Mouse (Mus musculus): Measurements from ENCODE around the gene Ppp1r12c. TPM values are rescaled to one million over a fixed set of nuclear protein-coding genes. Genes with fewer than 3 reads are reported as not detected.

Ppp1r12c gene
- total and polyA plus RNA-seq, 3 experiments = 64.2 to 153 TPM; not detected in 1

DNA sequence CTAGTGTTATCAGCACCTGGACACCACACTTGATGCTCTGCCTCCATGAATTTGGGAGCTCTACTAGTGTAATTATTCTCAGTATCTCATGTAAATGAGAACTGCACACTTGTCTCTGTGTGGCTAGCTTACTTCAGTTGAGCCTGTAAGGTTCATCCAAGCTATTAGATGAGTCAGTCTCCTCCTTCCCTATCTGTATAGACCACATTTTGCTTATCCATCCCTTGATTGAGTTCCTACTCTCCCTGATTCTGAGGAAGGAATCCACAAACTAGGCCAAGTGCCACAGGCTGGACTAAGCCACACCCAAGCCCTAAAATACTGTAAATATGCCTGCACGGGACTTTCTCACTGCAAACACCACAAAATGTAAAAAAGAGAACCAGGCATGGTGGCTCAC, 7.5 kb downstream of the Ppp1r12c start (continued):
- no peak for TF ChIP-seq MXI1 (IDR thresholded peaks at IDR 0.05; ENCODE audit: low read depth, low read length)

DNA sequence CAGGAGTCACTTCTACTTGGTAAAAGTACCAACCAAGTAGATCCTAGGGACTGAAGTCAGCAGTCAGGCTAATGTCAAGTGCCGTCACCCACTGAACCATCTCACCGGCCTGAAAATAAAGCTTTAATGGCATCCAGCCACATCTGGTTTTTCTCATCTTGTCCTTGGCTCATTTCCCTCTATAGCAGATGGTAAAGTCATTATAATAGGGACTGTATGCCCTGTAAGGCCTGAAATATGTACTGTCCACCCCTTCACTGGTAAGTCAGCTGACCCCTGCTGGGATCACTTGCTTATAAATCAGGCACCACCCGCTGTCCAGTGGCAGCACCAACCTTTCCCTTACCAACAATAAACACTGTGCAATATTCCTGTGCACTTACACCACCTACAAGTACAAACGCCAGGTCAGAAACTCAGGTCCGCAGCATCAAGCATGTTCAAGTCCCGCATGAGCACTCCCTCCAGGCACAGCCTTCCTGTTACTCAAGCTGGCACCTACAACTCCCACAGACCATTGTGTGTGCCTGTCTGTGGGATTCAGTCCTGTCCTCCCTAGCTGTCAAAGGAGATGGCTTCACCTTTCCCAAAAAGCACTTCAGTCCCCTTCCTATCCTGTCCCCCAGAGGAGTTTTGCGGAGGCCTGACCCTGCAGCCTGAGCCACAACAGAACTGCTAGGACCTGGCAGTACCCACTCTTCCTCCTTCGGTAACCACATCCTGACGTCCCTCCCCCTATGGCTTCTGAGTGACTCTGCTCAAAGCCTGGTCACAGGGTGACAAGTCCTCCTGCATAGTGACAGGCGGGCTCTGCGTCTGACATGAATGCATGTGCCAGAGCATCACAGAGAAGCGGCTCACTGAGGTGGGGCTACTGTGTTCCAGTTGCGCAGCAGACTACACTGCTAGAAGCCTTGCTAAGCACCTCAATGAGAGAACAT, 8.9 kb downstream of the Ppp1r12c start:
- no peaks in the 10 kb centered on the region for H3K27me3 ChIP-seq (ENCODE audit: control insufficient read depth in 1 of 2, insufficient read depth in 2 of 2, low read length in 2 of 2)
- no peaks in the 10 kb centered on the region for H3K9me3 ChIP-seq (replicated peaks; ENCODE audit: insufficient read depth, low read length)
- no peak overlapping the region for H3K9ac ChIP-seq (ENCODE audit: control insufficient read depth, low read depth, low read length, poor library complexity, severe bottlenecking)
- TF ChIP-seq MXI1 (IDR thresholded peaks at IDR 0.05; ENCODE audit: low read depth, low read length) (no peak), POLR2AphosphoS2 (IDR thresholded peaks at IDR 0.05; ENCODE audit: low read length) (no peak), NELFE (IDR thresholded peaks at IDR 0.05; ENCODE audit: low read depth, low read length) (no peak), GABPA (IDR thresholded peaks at IDR 0.05; ENCODE audit: low read depth, low read length) (no peak), ZNF384 (IDR thresholded peaks at IDR 0.05; ENCODE audit: low read depth, low read length) (no peak), HCFC1 (IDR thresholded peaks at IDR 0.05; ENCODE audit: low read depth, low read length) (no peak), TCF12 (IDR thresholded peaks at IDR 0.05; ENCODE audit: low read depth, low read length) (no peak), ZMIZ1 (IDR thresholded peaks at IDR 0.05; ENCODE audit: low read depth, low read length) (no peak), MEF2A (IDR thresholded peaks at IDR 0.05; ENCODE audit: extremely low read depth, insufficient replicate concordance, low read depth, low read length, poor library complexity, severe bottlenecking) (no peak), ZC3H11A (IDR thresholded peaks at IDR 0.05; ENCODE audit: low read depth, low read length) (no peak), CTCF (IDR thresholded peaks at IDR 0.05 in 2 of 3, conservative IDR thresholded peaks at IDR 0.05 in 1 of 3; ENCODE audit: control insufficient read depth in 1 of 3, insufficient read depth in 1 of 3, low read depth in 2 of 3, low read length in 3 of 3, poor library complexity in 1 of 3, severe bottlenecking in 1 of 3) (no peak), SIN3A (IDR thresholded peaks at IDR 0.05; ENCODE audit: low read length) (no peak), MAZ (IDR thresholded peaks at IDR 0.05; ENCODE audit: low read depth, low read length) (no peak), CHD1 (IDR thresholded peaks at IDR 0.05; ENCODE audit: low read depth, low read length) (no peak), JUND (IDR thresholded peaks at IDR 0.05; ENCODE audit: low read depth, low read length) (no peak)
- DNase-seq (ENCODE audit: low read depth, low spot score) = no peak
- no peak overlapping the region for H3K4me3 ChIP-seq (ENCODE audit: control insufficient read depth in 1 of 2, insufficient read depth in 1 of 2, low read depth in 2 of 2, low read length in 2 of 2)
- H3K79me2 ChIP-seq (ENCODE audit: control insufficient read depth, insufficient read depth, low read length, poor library complexity) = peaks cover 20% of the 10 kb centered on the region
- H3K4me1 ChIP-seq (ENCODE audit: control insufficient read depth in 1 of 2, insufficient read depth in 2 of 2, low read length in 2 of 2) = peaks cover 3 to 40% of the 10 kb centered on the region in 2 experiments
- no peak overlapping the region for H3K27ac ChIP-seq (ENCODE audit: control insufficient read depth, low read depth, low read length)
- H3K36me3 ChIP-seq (ENCODE audit: control insufficient read depth in 1 of 2, insufficient read depth in 2 of 2, low read length in 2 of 2) = peaks cover 10 to 34% of the 10 kb centered on the region in 2 experiments

DNA sequence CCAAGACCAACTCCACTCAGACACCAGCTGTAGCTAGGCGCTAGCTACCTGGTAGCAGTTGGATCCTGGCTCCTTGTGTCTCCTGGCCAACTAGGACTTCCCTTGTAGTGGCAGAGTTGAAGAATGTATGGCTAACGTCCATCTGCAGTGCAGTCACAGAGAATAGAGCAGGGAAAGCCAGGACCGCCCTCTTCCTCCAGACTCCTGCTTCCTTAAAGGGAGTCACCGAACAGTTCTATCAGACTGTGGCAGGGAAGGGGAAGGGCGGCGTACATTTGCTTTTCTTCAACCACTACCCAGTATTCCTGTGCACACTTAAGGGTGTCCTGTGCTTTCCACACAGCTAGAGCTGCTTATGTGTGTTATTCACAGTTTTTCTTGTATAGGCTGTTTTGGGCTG, 10.2 kb downstream of the Ppp1r12c start:
- H3K36me3 ChIP-seq (ENCODE audit: control insufficient read depth in 1 of 2, insufficient read depth in 2 of 2, low read length in 2 of 2) = peaks cover 8 to 34% of the 10 kb centered on the region in 2 experiments
- H3K4me1 ChIP-seq (ENCODE audit: control insufficient read depth in 1 of 2, insufficient read depth in 2 of 2, low read length in 2 of 2) = peaks cover 3 to 40% of the 10 kb centered on the region in 2 experiments
- H3K9ac ChIP-seq (ENCODE audit: control insufficient read depth, low read depth, low read length, poor library complexity, severe bottlenecking) = no peak overlapping the region
- no peak for DNase-seq (ENCODE audit: low read depth, low spot score)
- H3K4me3 ChIP-seq (ENCODE audit: control insufficient read depth in 1 of 2, insufficient read depth in 1 of 2, low read depth in 2 of 2, low read length in 2 of 2) = no peak overlapping the region
- H3K27me3 ChIP-seq (ENCODE audit: control insufficient read depth in 1 of 2, insufficient read depth in 2 of 2, low read length in 2 of 2) = no peaks in the 10 kb centered on the region
- TF ChIP-seq CTCF (IDR thresholded peaks at IDR 0.05 in 2 of 3, conservative IDR thresholded peaks at IDR 0.05 in 1 of 3; ENCODE audit: control insufficient read depth in 1 of 3, insufficient read depth in 1 of 3, low read depth in 2 of 3, low read length in 3 of 3, poor library complexity in 1 of 3, severe bottlenecking in 1 of 3) (no peak), MAZ (IDR thresholded peaks at IDR 0.05; ENCODE audit: low read depth, low read length) (no peak), SIN3A (IDR thresholded peaks at IDR 0.05; ENCODE audit: low read length) (no peak), MXI1 (IDR thresholded peaks at IDR 0.05; ENCODE audit: low read depth, low read length) (no peak), TAL1 (IDR thresholded peaks at IDR 0.05; ENCODE audit: low read length) (no peak), MYC (IDR thresholded peaks at IDR 0.05; ENCODE audit: low read depth, low read length) (no peak), RCOR1 (IDR thresholded peaks at IDR 0.05; ENCODE audit: low read depth, low read length) (no peak), POLR2AphosphoS2 (IDR thresholded peaks at IDR 0.05; ENCODE audit: low read length) (no peak), ZC3H11A (IDR thresholded peaks at IDR 0.05; ENCODE audit: low read depth, low read length) (no peak), CHD2 (IDR thresholded peaks at IDR 0.05; ENCODE audit: low read length) (no peak), ZMIZ1 (IDR thresholded peaks at IDR 0.05; ENCODE audit: low read depth, low read length) (no peak), BHLHE40 (IDR thresholded peaks at IDR 0.05; ENCODE audit: borderline replicate concordance, low read depth, low read length) (no peak), POLR2AphosphoS5 (IDR thresholded peaks at IDR 0.05; ENCODE audit: borderline replicate concordance, low read depth, low read length) (no peak), GATA1 (IDR thresholded peaks at IDR 0.05; ENCODE audit: low read depth, low read length) (no peak), SMC3 (IDR thresholded peaks at IDR 0.05; ENCODE audit: low read depth, low read length) (no peak), KAT2A (conservative IDR thresholded peaks at IDR 0.05; ENCODE audit: low read depth, low read length) (no peak), TCF12 (IDR thresholded peaks at IDR 0.05; ENCODE audit: low read depth, low read length) (no peak)
- H3K27ac ChIP-seq (ENCODE audit: control insufficient read depth, low read depth, low read length) = no peak overlapping the region
- no peaks in the 10 kb centered on the region for H3K9me3 ChIP-seq (replicated peaks; ENCODE audit: insufficient read depth, low read length)
- peaks cover 13% of the 10 kb centered on the region for H3K79me2 ChIP-seq (ENCODE audit: control insufficient read depth, insufficient read depth, low read length, poor library complexity)

All from MEL (cell line).